Mouse (Mus musculus) stomach, postnatal 0 days (tissue): ENCODE data around the gene Ankrd17.
A peak's percentile ranks its signal among the peaks of the same experiment; 100 is the strongest.

Experiments
- CTCF ChIP-seq: IDR thresholded peaks from 2 replicates; pipeline ENCODE4 v1.5.1; 2016; ENCODE audit warnings: antibody characterized with exemption, low read depth, mild to moderate bottlenecking, moderate library complexity
- EP300 ChIP-seq: optimal IDR thresholded peaks from 2 replicates; pipeline ENCODE3; 2016; ENCODE audit warnings: antibody characterized with exemption

DNA sequence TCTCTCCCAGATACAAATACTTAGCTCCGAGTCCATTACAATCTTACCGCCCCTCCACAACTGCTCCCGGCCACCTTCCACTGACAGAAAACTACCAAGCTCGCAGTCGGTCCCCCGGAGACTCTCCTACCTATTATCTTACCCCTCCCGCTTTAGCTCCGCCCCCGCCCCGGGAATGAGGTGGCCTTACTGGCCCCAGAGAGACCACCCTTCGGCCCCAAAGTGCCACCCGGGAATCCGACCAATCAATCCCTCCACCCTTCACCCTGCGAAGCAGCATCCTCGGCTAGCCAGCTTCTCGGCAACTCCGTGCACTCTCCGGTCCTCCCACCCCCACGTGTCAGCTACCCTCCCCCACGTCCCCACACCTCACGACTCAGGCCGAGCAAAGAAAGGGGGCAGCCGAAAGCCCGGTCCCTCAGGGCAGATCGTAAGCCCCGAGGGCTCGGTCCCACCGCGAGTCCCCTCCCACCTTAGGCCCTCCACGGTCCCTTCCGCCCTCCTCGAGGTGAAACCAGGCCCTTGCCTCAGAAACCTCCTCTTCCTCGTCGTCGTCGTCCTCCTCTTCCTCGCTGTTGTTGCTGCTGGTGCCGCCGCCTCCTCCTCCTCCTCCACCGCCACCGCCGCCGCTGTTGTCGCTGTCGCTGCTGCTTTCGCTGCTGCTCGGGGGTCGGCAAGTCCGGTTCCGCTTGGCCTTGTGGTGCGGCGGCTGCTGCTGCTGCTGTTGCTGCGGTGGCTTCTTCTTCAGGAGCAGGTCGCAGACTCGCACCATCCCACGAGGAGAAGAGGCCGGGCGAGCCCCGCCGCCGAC is 1.0 kb downstream of the Ankrd17 start:
- TF ChIP-seq CTCF (peak; percentile 14; the same call in 1 of the 2 replicates), EP300 (no peak)
